Mouse (Mus musculus): Measurements from ENCODE around the gene Omt2a. TPM values are rescaled to one million over a fixed set of nuclear protein-coding genes. Genes with fewer than 3 reads are reported as not detected.
"Not testable (repeated sequence)": the region's sequence is repeated elsewhere in the genome, so short reads cannot be mapped to it uniquely, and the experiment has no call there.

Omt2a gene
- polyA plus RNA-seq (2015; fragmentation: Nextera tagmentation; extraction: Ambion mirVana): not detected in 2 replicates

- H3K27ac ChIP-seq: no peak within 1 kb of the TSS
- WGBS: 83% methylated on average over 2 of the region's 2 CpGs
- no peak for ATAC-seq
- no peaks in the 10 kb centered on the region for H3K4me1 ChIP-seq (replicated peaks)
- H3K4me3 ChIP-seq (replicated peaks): no peak within 1 kb of the TSS
- H3K4me2 ChIP-seq (replicated peaks): no peak within 1 kb of the TSS
- H3K9me3 ChIP-seq: no peaks in the 10 kb centered on the region
- no peaks in the 10 kb centered on the region for H3K36me3 ChIP-seq
- no peak within 1 kb of the TSS for H3K9ac ChIP-seq
- no peaks in the 10 kb centered on the region for H3K27me3 ChIP-seq (replicated peaks)
Observed at GRCm38 (mm10) chr9:78314696-78315095, at the start of gene Omt2a. Gene Omt2a, minus strand, starts transcription at chr9:78314796.

GRCm38 (mm10) chr9:78363374-78363773 lies 48.8 kb upstream of the Omt2a start:
- H3K27ac ChIP-seq: no peak overlapping the region
- ATAC-seq: no peak
- WGBS: 59% methylated on average over 6 of the region's 6 CpGs
- H3K4me3 ChIP-seq (replicated peaks): no peak overlapping the region
- no peaks in the 10 kb centered on the region for H3K36me3 ChIP-seq
- H3K27me3 ChIP-seq (replicated peaks): no peaks in the 10 kb centered on the region
- H3K9me3 ChIP-seq: no peaks in the 10 kb centered on the region
- no peaks in the 10 kb centered on the region for H3K4me1 ChIP-seq (replicated peaks)
- no peak overlapping the region for H3K9ac ChIP-seq
- H3K4me2 ChIP-seq (replicated peaks): no peak overlapping the region

- no peaks in the 10 kb centered on the region for H3K9me3 ChIP-seq
- H3K27ac ChIP-seq: no peak overlapping the region
- no peaks in the 10 kb centered on the region for H3K4me1 ChIP-seq (replicated peaks)
- no peak overlapping the region for H3K4me2 ChIP-seq (replicated peaks)
- H3K27me3 ChIP-seq (replicated peaks): no peaks in the 10 kb centered on the region
- H3K4me3 ChIP-seq (replicated peaks): no peak overlapping the region
- H3K9ac ChIP-seq: no peak overlapping the region
- WGBS: 33% methylated on average over 2 of the region's 2 CpGs
- ATAC-seq: no peak
- no peaks in the 10 kb centered on the region for H3K36me3 ChIP-seq
Observed at GRCm38 (mm10) chr9:78360484-78360872, 45.9 kb upstream of the Omt2a start.

GRCm38 (mm10) chr9:78359750-78360483 lies 45.3 kb upstream of the Omt2a start:
- Histone ChIP-seq H3K4me3 (replicated peaks) (no peak overlapping the region), H3K27me3 (replicated peaks) (no peaks in the 10 kb centered on the region), H3K9me3 (no peaks in the 10 kb centered on the region), H3K36me3 (no peaks in the 10 kb centered on the region), H3K27ac (no peak overlapping the region), H3K4me1 (replicated peaks) (no peaks in the 10 kb centered on the region), H3K4me2 (replicated peaks) (no peak overlapping the region), H3K9ac (no peak overlapping the region)
- 81% methylated on average over 6 of the region's 6 CpGs for WGBS
- no peak for ATAC-seq

GRCm38 (mm10) chr9:78358053-78358452 lies 43.5 kb upstream of the Omt2a start:
- H3K4me3 ChIP-seq (replicated peaks): no peak overlapping the region
- no peaks in the 10 kb centered on the region for H3K4me1 ChIP-seq (replicated peaks)
- H3K4me2 ChIP-seq (replicated peaks): no peak overlapping the region
- no peak overlapping the region for H3K9ac ChIP-seq
- H3K27me3 ChIP-seq (replicated peaks): no peaks in the 10 kb centered on the region
- no peak overlapping the region for H3K27ac ChIP-seq
- H3K36me3 ChIP-seq: no peaks in the 10 kb centered on the region
- H3K9me3 ChIP-seq: no peaks in the 10 kb centered on the region
- peak; percentile 78 for ATAC-seq
- WGBS: 13% methylated on average over 9 of the region's 9 CpGs

- no peaks in the 10 kb centered on the region for H3K36me3 ChIP-seq
- no peak within 1 kb of the TSS for H3K9ac ChIP-seq
- no peak for ATAC-seq
- H3K27me3 ChIP-seq (replicated peaks): no peaks in the 10 kb centered on the region
- H3K4me1 ChIP-seq (replicated peaks): no peaks in the 10 kb centered on the region
- WGBS: 90% methylated on average over 8 of the region's 8 CpGs
- H3K4me2 ChIP-seq (replicated peaks): no peak within 1 kb of the TSS
- no peaks in the 10 kb centered on the region for H3K9me3 ChIP-seq
- no peak within 1 kb of the TSS for H3K4me3 ChIP-seq (replicated peaks)
- no peak within 1 kb of the TSS for H3K27ac ChIP-seq
Observed at GRCm38 (mm10) chr9:78355611-78356010, 41.0 kb upstream of the Omt2a start, which contains the start of gene Gsta2. Gene Gsta2, minus strand, starts transcription at chr9:78355788.

GRCm38 (mm10) chr9:78354665-78355578 lies 40.3 kb upstream of the Omt2a start:
- peak; percentile 77 for ATAC-seq
- 76% methylated on average over 11 of the region's 11 CpGs for WGBS
- Histone ChIP-seq H3K4me1 (replicated peaks) (no peaks in the 10 kb centered on the region), H3K4me2 (replicated peaks) (no peak overlapping the region), H3K27ac (no peak overlapping the region), H3K27me3 (replicated peaks) (no peaks in the 10 kb centered on the region), H3K4me3 (replicated peaks) (no peak overlapping the region), H3K9me3 (no peaks in the 10 kb centered on the region), H3K9ac (no peak overlapping the region), H3K36me3 (no peaks in the 10 kb centered on the region)

- H3K9me3 ChIP-seq: no peaks in the 10 kb centered on the region
- no peak for ATAC-seq
- no peaks in the 10 kb centered on the region for H3K36me3 ChIP-seq
- no peak overlapping the region for H3K9ac ChIP-seq
- H3K27me3 ChIP-seq (replicated peaks): no peaks in the 10 kb centered on the region
- no peak overlapping the region for H3K27ac ChIP-seq
- WGBS: 88% methylated on average over 6 of the region's 6 CpGs
- H3K4me2 ChIP-seq (replicated peaks): no peak overlapping the region
- H3K4me3 ChIP-seq (replicated peaks): no peak overlapping the region
- no peaks in the 10 kb centered on the region for H3K4me1 ChIP-seq (replicated peaks)
Observed at GRCm38 (mm10) chr9:78351504-78352220, 37.1 kb upstream of the Omt2a start.

GRCm38 (mm10) chr9:78350007-78350406 lies 35.4 kb upstream of the Omt2a start:
- ATAC-seq; H3K4me1 ChIP-seq (replicated peaks); H3K36me3 ChIP-seq; H3K27me3 ChIP-seq (replicated peaks); H3K4me3 ChIP-seq (replicated peaks); H3K9ac ChIP-seq; H3K9me3 ChIP-seq; H3K4me2 ChIP-seq (replicated peaks); H3K27ac ChIP-seq: not testable (repeated sequence)

GRCm38 (mm10) chr9:78349141-78349540 lies 34.5 kb upstream of the Omt2a start:
- H3K9me3 ChIP-seq; ATAC-seq; H3K4me1 ChIP-seq (replicated peaks); H3K27me3 ChIP-seq (replicated peaks); H3K4me3 ChIP-seq (replicated peaks); H3K9ac ChIP-seq; H3K27ac ChIP-seq; H3K4me2 ChIP-seq (replicated peaks); H3K36me3 ChIP-seq: not testable (repeated sequence)
- WGBS: 83% methylated on average over 3 of the region's 3 CpGs

GRCm38 (mm10) chr9:78348206-78349004 lies 33.8 kb upstream of the Omt2a start:
- H3K36me3 ChIP-seq; H3K4me2 ChIP-seq (replicated peaks); H3K9me3 ChIP-seq; H3K27ac ChIP-seq; H3K4me3 ChIP-seq (replicated peaks); H3K27me3 ChIP-seq (replicated peaks); H3K9ac ChIP-seq; H3K4me1 ChIP-seq (replicated peaks): not testable (repeated sequence)
- peak; percentile 80 for ATAC-seq
- WGBS: 58% methylated on average over 6 of the region's 6 CpGs
